Mouse (Mus musculus): ENCODE measurements around the gene 4930430A15Rik.

DNA sequence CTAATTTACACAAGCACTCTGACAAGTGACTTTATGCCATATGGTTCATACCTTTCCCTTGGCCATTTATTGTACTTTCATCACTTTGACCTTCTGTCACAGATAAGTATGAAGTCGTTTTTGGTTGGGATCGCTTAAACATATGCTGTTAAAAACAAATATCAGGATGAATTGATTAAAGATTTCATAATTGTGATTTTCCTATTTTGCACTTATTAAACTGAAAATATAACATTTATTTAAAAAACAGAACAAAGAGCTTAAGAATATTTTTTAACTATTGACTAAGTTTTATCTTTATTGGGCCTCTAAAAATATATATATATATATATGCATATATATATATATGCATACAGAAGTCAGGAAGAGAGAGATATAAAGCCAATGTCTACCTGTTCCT lies 76.6 kb downstream of the 4930430A15Rik start, which contains the start of gene Gm15130:
- TF ChIP-seq CTCF (IDR thresholded peaks at IDR 0.05; ENCODE audit: low read depth, low read length) (no peak), POLR2A (IDR thresholded peaks at IDR 0.05; ENCODE audit: borderline replicate concordance, low read depth, low read length) (no peak)
